Comparison of ENCODE assay signal across 12 mouse cellular contexts in the genomic region with DNA sequence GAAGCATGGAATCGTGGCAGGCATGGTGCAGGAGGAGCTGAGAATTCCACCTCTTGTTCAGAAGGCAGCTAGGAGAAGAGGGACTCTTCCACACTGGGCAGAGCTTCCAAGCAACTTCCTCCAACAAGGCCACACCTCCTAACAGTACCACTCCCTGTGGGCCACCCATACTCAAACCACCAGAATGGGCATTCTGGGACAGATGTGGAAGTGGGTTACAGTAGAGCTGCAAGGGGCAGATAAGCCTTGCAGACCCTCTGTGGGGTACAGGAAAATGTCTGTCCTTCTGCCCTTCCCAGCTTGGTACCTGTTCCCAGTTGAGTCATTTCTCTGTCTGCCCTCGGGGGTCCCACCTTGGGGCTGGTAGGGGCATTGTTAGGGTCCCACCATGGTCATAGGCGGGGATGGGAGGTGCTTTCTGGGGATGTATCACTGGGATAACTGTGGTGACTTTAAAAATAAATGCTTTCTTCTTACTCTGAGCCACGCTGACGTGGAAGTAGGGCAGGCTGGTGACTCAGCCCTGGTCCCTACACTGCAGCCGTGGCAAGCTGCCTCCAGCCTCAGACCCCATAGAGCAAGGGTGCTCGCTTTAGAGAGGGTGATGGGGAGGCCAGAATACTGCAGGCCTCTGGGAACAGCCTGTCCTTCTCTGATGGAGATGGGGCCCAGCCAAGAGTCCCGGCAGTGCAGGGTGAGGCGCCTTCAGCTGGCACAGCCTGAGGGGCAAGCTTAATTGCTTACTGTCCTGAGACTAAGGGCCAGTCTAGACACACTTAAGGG. TPM values are rescaled to one million over a fixed set of nuclear protein-coding genes. Genes with fewer than 3 reads are reported as not detected.
DNase-seq lines count a peak whose midpoint lies in the region; ATAC-seq and TF ChIP-seq lines count a peak whose summit lies in the region.
"Had no signal": no experiment of that assay in that cellular context is flagged by ENCODE, and none has a peak within 500 bp of the region (broad histone marks: within the 10 kb centered on the region; RNA-seq: fewer than 3 reads in every experiment).

No protein-coding gene starts in this region.

- peaks cover 41% of the 10 kb centered on the region for H3K79me3 ChIP-seq in C2C12 (ENCODE audit: low read depth)

- intact Hi-C loops in left cerebral cortex, adult 2 months (cut with DNase I) = no loop called here

- H3K36me3 ChIP-seq in C2C12 (ENCODE audit: control insufficient read depth, insufficient read depth) = peaks cover 5% of the 10 kb centered on the region
- no peaks in the 10 kb centered on the region for H3K36me3 ChIP-seq in forebrain, postnatal 0 days (ENCODE audit: insufficient read depth)

- no peaks in the 10 kb centered on the region for H3K27me3 ChIP-seq in C2C12 (ENCODE audit: control insufficient read depth, insufficient read depth, insufficient read length)
- no peaks in the 10 kb centered on the region for H3K27me3 ChIP-seq in forebrain, postnatal 0 days (ENCODE audit: insufficient read depth, low read length)

- no peak overlapping the region for H3K4me2 ChIP-seq in forebrain, postnatal 0 days (ENCODE audit: low read depth)
- H3K4me2 ChIP-seq: heart, embryonic 11.5 days had no signal

- no peak for ATAC-seq in forebrain, postnatal 0 days
- ATAC-seq: hindbrain, postnatal 0 days had no signal

- no peak for TF ChIP-seq CTCF in left cerebral cortex, adult 2 months (IDR thresholded peaks at IDR 0.05)
- TF ChIP-seq CTCF in C2C12 (IDR thresholded peaks at IDR 0.05; ENCODE audit: control insufficient read depth, insufficient read depth, insufficient read length) = no peak
- TF ChIP-seq CTCF in forebrain, postnatal 0 days (IDR thresholded peaks at IDR 0.05; ENCODE audit: low read depth) = no peak

- H3ac ChIP-seq in C2C12 (ENCODE audit: control insufficient read depth, insufficient read length, low read depth) = peak overlapping the region; percentile 8

- no peaks in the 10 kb centered on the region for H3K9me3 ChIP-seq in forebrain, postnatal 0 days (ENCODE audit: low read length)

- DNase-seq in left cerebral cortex, adult 2 months (ENCODE audit: extremely low spot score in 1 of 2, low spot score in 2 of 2) = peak; percentile 25 to 42
- DNase-seq in left cerebral cortex, adult 11 months (ENCODE audit: low spot score) = no peak
- DNase-seq in 3T3-L1 (ENCODE audit: low read depth, low spot score) = peak; percentile 86
- peak; percentile 72 for DNase-seq in fibroblast of lung, adult 2 months (ENCODE audit: low read depth)
- no peak for DNase-seq in thymus, postnatal 10 days (ENCODE audit: low spot score in 2 of 2)
- DNase-seq in natural killer cell, adult 2 months (ENCODE audit: low spot score in 2 of 2) = no peak
- DNase-seq in forebrain, postnatal 0 days = no peak
- DNase-seq: cerebellum, postnatal 36 days; thymus, postnatal 25 days had no signal

- peak overlapping the region; percentile 18; the same call in 1 of the 2 replicates for H3K27ac ChIP-seq in left cerebral cortex, adult 2 months
- H3K27ac ChIP-seq in forebrain, postnatal 0 days (ENCODE audit: low read depth, low read length) = no peak overlapping the region
- H3K27ac ChIP-seq: hindbrain, postnatal 0 days had no signal

- peaks cover 72% of the 10 kb centered on the region for H3K79me2 ChIP-seq in C2C12 (ENCODE audit: control insufficient read depth, insufficient read depth)

- H3K9ac ChIP-seq in forebrain, postnatal 0 days = no peak overlapping the region

- WGBS in forebrain, postnatal 0 days = 78% methylated on average over 9 of the region's 9 CpGs

- H3K4me1 ChIP-seq in forebrain, postnatal 0 days (ENCODE audit: insufficient read depth) = no peaks in the 10 kb centered on the region

- no peak overlapping the region for H3K4me3 ChIP-seq in left cerebral cortex, adult 2 months
- no peak overlapping the region for H3K4me3 ChIP-seq in C2C12 (ENCODE audit: insufficient read depth, poor library complexity, severe bottlenecking)
- no peak overlapping the region for H3K4me3 ChIP-seq in forebrain, postnatal 0 days (ENCODE audit: low read depth, low read length)

TF ChIP-seq in C2C12, 6 proteins besides CTCF, POLR2A, EP300 and RAD21:
- TF ChIP-seq MAX (IDR thresholded peaks at IDR 0.05) = peak; percentile 75
- TF ChIP-seq MYOD1 (IDR thresholded peaks at IDR 0.05; ENCODE audit: control insufficient read depth, insufficient read length, low read depth) = no peak
- TF ChIP-seq FOSL1 (IDR thresholded peaks at IDR 0.05; ENCODE audit: insufficient read depth, low read length, poor library complexity, severe bottlenecking) = peak; percentile 69
- TF ChIP-seq CEBPB (IDR thresholded peaks at IDR 0.05; ENCODE audit: low read depth) = no peak
- no peak for TF ChIP-seq USF1 (IDR thresholded peaks at IDR 0.05; ENCODE audit: low read depth)
- no peak for TF ChIP-seq MYOG (IDR thresholded peaks at IDR 0.05; ENCODE audit: control insufficient read depth, extremely low read depth, insufficient read length)

RNA-seq across cellular contexts. Expression of gene Sept9, which starts 59.9 kb away (rescaled TPM):
- total RNA-seq in left cerebral cortex, adult 2 months (2021) = 10 to 100 TPM; 77.4 to 77.8 TPM
- 266 TPM for polyA plus RNA-seq in C2C12 (2012; fragmentation: generic; extraction: Trizol)
- total RNA-seq in forebrain, postnatal 0 days (2014; rRNA removed) = 99.3 and 112 TPM in 2 replicates
- polyA plus RNA-seq in forebrain, postnatal 0 days (2015; fragmentation: Nextera tagmentation; extraction: Ambion mirVana) = 99.7 and 112 TPM in 2 replicates

Comparison
In these comparisons a context has a peak if more than half of its experiments do, and no peak if none do; other contexts are left out.
1. DNase-seq: peak in left cerebral cortex, adult 2 months (2 of 2), 3T3-L1 (single experiment) and fibroblast of lung, adult 2 months (single experiment); none in left cerebral cortex, adult 11 months (single experiment), thymus, postnatal 10 days (0 of 2), natural killer cell, adult 2 months (0 of 2) and forebrain, postnatal 0 days (single experiment).